Mouse (Mus musculus) right cerebral cortex, postnatal 14 days (tissue): ENCODE results near the gene Vhl.
A peak's percentile ranks its signal among the peaks of the same experiment; 100 is the strongest.

Source experiments
- DNase-seq: peaks from one replicate; pipeline ENCODE4 v3.0.0; 2022

Gene Vhl

GRCm38 (mm10) chr6:113630322-113630721 is 6.6 kb downstream of the Vhl start:
- DNase-seq: no peak

- DNase-seq: no peak
Measured at GRCm38 (mm10) chr6:113632863-113633262, 9.1 kb downstream of the Vhl start.

GRCm38 (mm10) chr6:113638302-113639040 is 14.7 kb downstream of the Vhl start, which contains the start of gene Irak2:
Gene Irak2 (plus strand): TSS chr6:113638467.
- DNase-seq: peak; percentile 95

GRCm38 (mm10) chr6:113639201-113639600 is 15.4 kb downstream of the Vhl start:
- DNase-seq: no peak

- no peak for DNase-seq
Measured at GRCm38 (mm10) chr6:113642605-113643004, 18.8 kb downstream of the Vhl start.

GRCm38 (mm10) chr6:113643021-113643420 is 19.3 kb downstream of the Vhl start:
- no peak for DNase-seq

GRCm38 (mm10) chr6:113643967-113644366 is 20.2 kb downstream of the Vhl start:
- no peak for DNase-seq

GRCm38 (mm10) chr6:113644808-113645207 is 21.0 kb downstream of the Vhl start:
- DNase-seq: no peak

GRCm38 (mm10) chr6:113649346-113650196 is 25.8 kb downstream of the Vhl start:
- no peak for DNase-seq

GRCm38 (mm10) chr6:113650197-113650640 is 26.5 kb downstream of the Vhl start:
- no peak for DNase-seq

GRCm38 (mm10) chr6:113651626-113652025 is 27.9 kb downstream of the Vhl start:
- DNase-seq: no peak

GRCm38 (mm10) chr6:113653551-113653950 is 29.8 kb downstream of the Vhl start:
- DNase-seq: no peak

- DNase-seq: no peak
Measured at GRCm38 (mm10) chr6:113654102-113654501, 30.3 kb downstream of the Vhl start.

GRCm38 (mm10) chr6:113654753-113655397 is 31.1 kb downstream of the Vhl start:
- DNase-seq: no peak

- no peak for DNase-seq
Measured at GRCm38 (mm10) chr6:113655475-113655874, 31.7 kb downstream of the Vhl start.

- no peak for DNase-seq
Measured at GRCm38 (mm10) chr6:113656847-113657246, 33.1 kb downstream of the Vhl start.

GRCm38 (mm10) chr6:113658226-113658625 is 34.5 kb downstream of the Vhl start:
- DNase-seq: no peak

- no peak for DNase-seq
Measured at GRCm38 (mm10) chr6:113659648-113660491, 36.1 kb downstream of the Vhl start.

GRCm38 (mm10) chr6:113660492-113661352 is 37.0 kb downstream of the Vhl start:
- DNase-seq: no peak

GRCm38 (mm10) chr6:113661353-113662241 is 37.8 kb downstream of the Vhl start:
- peak; percentile 33 for DNase-seq
